Mouse (Mus musculus) cerebellum, adult 2 months (tissue): ENCODE measurements around the gene Ccdc170. TPM values are rescaled to one million over a fixed set of nuclear protein-coding genes. Genes with fewer than 3 reads are reported as not detected.
"Not testable (repeated sequence)": the region's sequence is repeated elsewhere in the genome, so short reads cannot be mapped to it uniquely, and the experiment has no call there.

ENCODE experiments used
- DNase-seq, 2 experiments: peaks; one replicate each; pipeline ENCODE4 v3.0.0; 2021
- H3K27ac ChIP-seq: fragments of 200-500 bp; 2 replicates; pipeline ENCODE4 v1.5.1; 2012; ENCODE audit warnings: low read length, control low read depth, inconsistent platforms; ENCODE audit not compliant: insufficient read depth
- H3K27me3 ChIP-seq: fragments of 200-500 bp; 2 replicates; pipeline ENCODE4 v1.6.1; 2012; ENCODE audit warnings: inconsistent platforms, mild to moderate bottlenecking, low read length, moderate library complexity; ENCODE audit not compliant: control insufficient read depth, insufficient read depth
- H3K4me1 ChIP-seq: fragments of 200-500 bp; 2 replicates; pipeline ENCODE4 v1.6.1; 2011; ENCODE audit warnings: low read length; ENCODE audit not compliant: control insufficient read depth, insufficient read depth
- H3K4me3 ChIP-seq: fragments of 200-500 bp; replicated peaks from 2 replicates; pipeline ENCODE3; 2011; ENCODE audit warnings: mild to moderate bottlenecking, low read depth, low read length, control low read depth; ENCODE audit not compliant: insufficient read depth
- CTCF ChIP-seq: fragments of 200-500 bp; IDR thresholded peaks from 2 replicates; pipeline ENCODE4 v1.5.1; 2011; ENCODE audit warnings: low read depth, mild to moderate bottlenecking, control low read depth, low read length, moderate library complexity, borderline replicate concordance; ENCODE audit not compliant: insufficient read depth
- POLR2A ChIP-seq: fragments of 200-500 bp; IDR thresholded peaks from 2 replicates; pipeline ENCODE4 v1.6.1; 2011; ENCODE audit warnings: low read length, control low read depth, borderline replicate concordance; ENCODE audit not compliant: insufficient read depth
- WGBS: fragments of 180-500 bp; shearing (Covaris S2); methylation state at CpG from one replicate; pipeline ENCODE4 v1.1.7; 2018; 5-methylcytosine and 5-hydroxymethylcytosine counted together
- polyA plus RNA-seq: library from polyadenylated mRNA; depleted of rRNA; stranded (reverse); fragments of >200 nt; gene quantifications from 2 replicates; pipeline ENCODE4 v1.2.3, GENCODE M21; 2012; rRNA removed

The Ccdc170 gene
- polyA plus RNA-seq = 0.16 and 0.40 TPM in 2 replicates

- H3K27ac ChIP-seq = no peak within 1 kb of the TSS
- no peak within 1 kb of the TSS for H3K4me3 ChIP-seq
- no peaks in the 10 kb centered on the region for H3K27me3 ChIP-seq
- WGBS = 39% methylated on average over 11 of the region's 11 CpGs
- DNase-seq = no peak
- no peaks in the 10 kb centered on the region for H3K4me1 ChIP-seq
- no peak for TF ChIP-seq CTCF
- no peak for TF ChIP-seq POLR2A
Observed at GRCm38 (mm10) chr10:4482355-4482754, at the start of gene Ccdc170. Gene Ccdc170, plus strand, starts transcription at chr10:4482502.

GRCm38 (mm10) chr10:4432996-4433755 lies 49.1 kb upstream of the Ccdc170 start:
- H3K27ac ChIP-seq = peak overlapping the region; percentile 64; the same call in 1 of the 2 replicates
- DNase-seq = no peak
- no peaks in the 10 kb centered on the region for H3K27me3 ChIP-seq
- H3K4me1 ChIP-seq = peaks cover 10% of the 10 kb centered on the region; the same call in 1 of the 2 replicates
- 12% methylated on average over 19 of the region's 19 CpGs for WGBS
- H3K4me3 ChIP-seq = peak overlapping the region; percentile 77
- no peak for TF ChIP-seq CTCF
- no peak for TF ChIP-seq POLR2A

GRCm38 (mm10) chr10:4433871-4434270 lies 48.4 kb upstream of the Ccdc170 start:
- peaks cover 10% of the 10 kb centered on the region; the same call in 1 of the 2 replicates for H3K4me1 ChIP-seq
- H3K4me3 ChIP-seq, DNase-seq, H3K27ac ChIP-seq, H3K27me3 ChIP-seq: not testable (repeated sequence)
- WGBS = 85% methylated on average over 2 of the region's 2 CpGs

GRCm38 (mm10) chr10:4435416-4435815 lies 46.9 kb upstream of the Ccdc170 start:
- H3K27me3 ChIP-seq = no peaks in the 10 kb centered on the region
- no peak for TF ChIP-seq CTCF
- TF ChIP-seq POLR2A = no peak
- H3K27ac ChIP-seq = no peak overlapping the region
- no peak overlapping the region for H3K4me3 ChIP-seq
- peaks cover 7% of the 10 kb centered on the region; the same call in 1 of the 2 replicates for H3K4me1 ChIP-seq
- DNase-seq = no peak
- WGBS = 87% methylated on average over 3 of the region's 3 CpGs

- Histone ChIP-seq H3K27ac (no peak overlapping the region), H3K27me3 (no peaks in the 10 kb centered on the region), H3K4me3 (no peak overlapping the region), H3K4me1 (no peaks in the 10 kb centered on the region)
- DNase-seq = no peak
- WGBS = 72% methylated on average over 4 of the region's 4 CpGs
- TF ChIP-seq CTCF = no peak
- TF ChIP-seq POLR2A = no peak
Observed at GRCm38 (mm10) chr10:4456409-4456808, 25.9 kb upstream of the Ccdc170 start.

GRCm38 (mm10) chr10:4460201-4460600 lies 22.1 kb upstream of the Ccdc170 start:
- 94% methylated on average over 2 of the region's 2 CpGs for WGBS
- no peak for DNase-seq
- no peaks in the 10 kb centered on the region for H3K4me1 ChIP-seq

GRCm38 (mm10) chr10:4465799-4466198 lies 16.5 kb upstream of the Ccdc170 start:
- no peak for TF ChIP-seq POLR2A
- no peak for TF ChIP-seq CTCF
- no peak overlapping the region for H3K4me3 ChIP-seq
- no peaks in the 10 kb centered on the region for H3K27me3 ChIP-seq

More at GRCm38 (mm10) chr10:4460201-4460600, 22.1 kb upstream of the Ccdc170 start:
- H3K27me3 ChIP-seq = no peaks in the 10 kb centered on the region
- no peak overlapping the region for H3K4me3 ChIP-seq
- no peak overlapping the region for H3K27ac ChIP-seq
- TF ChIP-seq CTCF (no peak), POLR2A (no peak)

GRCm38 (mm10) chr10:4469406-4469805 lies 12.9 kb upstream of the Ccdc170 start:
- no peak for DNase-seq
- H3K27me3 ChIP-seq = no peaks in the 10 kb centered on the region
- H3K4me3 ChIP-seq = no peak overlapping the region
- TF ChIP-seq POLR2A (no peak), CTCF (no peak)
- 77% methylated on average over 3 of the region's 3 CpGs for WGBS
- H3K4me1 ChIP-seq = no peaks in the 10 kb centered on the region
- H3K27ac ChIP-seq = no peak overlapping the region

More at GRCm38 (mm10) chr10:4465799-4466198, 16.5 kb upstream of the Ccdc170 start:
- Histone ChIP-seq H3K4me1 (no peaks in the 10 kb centered on the region), H3K27ac (no peak overlapping the region)
- 72% methylated on average over 7 of the region's 7 CpGs for WGBS
- no peak for DNase-seq
